Mouse (Mus musculus): ENCODE results near the gene Selenot. TPM values are rescaled to one million over a fixed set of nuclear protein-coding genes. Genes with fewer than 3 reads are reported as not detected.
"Not testable (repeated sequence)": the region's sequence is repeated elsewhere in the genome, so short reads cannot be mapped to it uniquely, and the experiment has no call there.

Gene Selenot
- polyA plus RNA-seq, 1 experiment from 2014 or later: 17.9 TPM

DNA sequence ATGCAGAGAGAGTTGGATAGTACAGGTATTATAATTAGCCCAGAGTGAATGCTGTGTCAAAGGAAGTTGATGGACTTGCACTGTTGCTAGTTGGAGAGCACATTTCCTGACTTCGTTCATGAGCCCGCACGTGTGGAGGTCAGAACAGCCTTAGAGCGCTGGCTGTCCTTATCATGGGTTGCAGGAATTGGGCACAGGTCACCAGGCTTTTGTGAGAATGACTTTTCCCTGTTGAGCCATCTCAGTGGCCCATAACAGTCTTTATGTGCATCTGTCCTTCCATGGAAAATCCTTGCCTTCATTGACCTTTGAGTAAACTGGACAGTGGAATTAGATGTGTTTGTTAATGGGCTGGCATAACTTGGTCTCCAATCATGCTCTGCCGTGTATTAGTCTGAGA is 5.9 kb downstream of the Selenot start:
- Histone ChIP-seq H3K27ac (ENCODE audit: poor library complexity, severe bottlenecking) (no peak overlapping the region), H3K4me2 (no peak overlapping the region), H3K9ac (no peak overlapping the region), H3K27me3 (replicated peaks) (no peaks in the 10 kb centered on the region), H3K9me3 (replicated peaks) (no peaks in the 10 kb centered on the region), H3K36me3 (peaks cover 24% of the 10 kb centered on the region), H3K4me3 (no peak overlapping the region), H3K4me1 (replicated peaks) (peaks cover 18% of the 10 kb centered on the region)
- 51% methylated on average over 5 of the region's 5 CpGs for WGBS
- no peak for ATAC-seq (ENCODE audit: insufficient number of reproducible peaks, low FRiP score)

DNA sequence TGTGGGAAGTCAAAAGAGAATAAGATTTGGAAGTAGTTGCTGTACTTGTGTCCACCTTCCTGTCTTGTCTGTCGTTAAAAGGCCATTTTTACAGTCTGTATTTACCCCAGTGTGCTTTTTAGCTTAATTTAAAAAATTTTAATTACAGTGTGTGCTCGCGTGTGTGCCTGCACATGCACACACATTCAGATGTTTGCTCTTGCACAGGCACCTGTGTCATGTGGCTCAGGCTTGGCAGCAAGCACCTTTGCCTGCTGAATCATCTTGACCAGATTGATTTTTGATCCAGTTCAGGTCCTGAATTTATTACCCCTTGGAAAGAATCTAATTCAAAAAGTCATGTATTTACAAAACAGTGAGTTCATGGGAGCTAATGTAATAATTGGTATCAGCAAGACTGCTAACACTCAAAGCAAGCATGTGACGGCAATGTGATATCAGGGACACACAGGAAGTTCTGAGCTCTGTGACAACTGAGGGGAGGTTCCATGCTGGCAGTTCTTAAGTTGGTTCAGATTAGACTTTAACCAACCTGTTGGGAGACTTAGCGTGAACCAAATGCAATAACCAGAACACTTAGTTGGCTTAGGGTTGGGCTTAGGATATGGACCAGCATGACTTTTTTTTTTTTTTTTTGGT is 6.5 kb downstream of the Selenot start:
- H3K9ac ChIP-seq: no peak overlapping the region
- no peak overlapping the region for H3K4me2 ChIP-seq
- no peaks in the 10 kb centered on the region for H3K9me3 ChIP-seq (replicated peaks)
- ATAC-seq (ENCODE audit: insufficient number of reproducible peaks, low FRiP score): no peak
- peaks cover 18% of the 10 kb centered on the region for H3K4me1 ChIP-seq (replicated peaks)
- H3K4me3 ChIP-seq: no peak overlapping the region
- WGBS: 79% methylated on average over 5 of the region's 5 CpGs
- no peaks in the 10 kb centered on the region for H3K27me3 ChIP-seq (replicated peaks)
- H3K27ac ChIP-seq (ENCODE audit: poor library complexity, severe bottlenecking): no peak overlapping the region
- H3K36me3 ChIP-seq: peaks cover 30% of the 10 kb centered on the region

DNA sequence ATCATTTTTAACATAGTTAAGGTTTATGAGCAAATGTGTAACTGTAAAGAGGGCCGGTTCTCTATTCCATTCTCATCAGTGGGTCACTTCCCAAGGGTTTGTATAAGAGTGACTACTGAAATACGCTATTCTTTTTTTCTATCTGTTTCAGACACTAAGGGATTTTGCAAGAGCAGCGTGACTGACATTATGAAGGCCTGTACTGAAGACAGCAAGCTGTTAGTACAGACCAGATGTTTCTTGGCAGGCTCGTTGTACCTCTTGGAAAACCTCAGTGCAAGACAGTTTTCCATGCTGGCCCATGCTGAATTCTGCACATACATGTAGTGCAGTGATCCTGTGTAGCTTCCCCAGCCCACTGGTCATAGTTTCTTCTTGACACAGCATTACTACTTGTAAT is 14.1 kb downstream of the Selenot start:
- not testable (repeated sequence) for H3K9me3 ChIP-seq (replicated peaks); H3K4me1 ChIP-seq (replicated peaks); H3K27ac ChIP-seq (ENCODE audit: poor library complexity, severe bottlenecking); H3K4me2 ChIP-seq; ATAC-seq (ENCODE audit: insufficient number of reproducible peaks, low FRiP score); H3K9ac ChIP-seq; H3K27me3 ChIP-seq (replicated peaks); H3K4me3 ChIP-seq
- H3K36me3 ChIP-seq: peaks cover 48% of the 10 kb centered on the region
- 92% methylated on average over 4 of the region's 4 CpGs for WGBS

DNA sequence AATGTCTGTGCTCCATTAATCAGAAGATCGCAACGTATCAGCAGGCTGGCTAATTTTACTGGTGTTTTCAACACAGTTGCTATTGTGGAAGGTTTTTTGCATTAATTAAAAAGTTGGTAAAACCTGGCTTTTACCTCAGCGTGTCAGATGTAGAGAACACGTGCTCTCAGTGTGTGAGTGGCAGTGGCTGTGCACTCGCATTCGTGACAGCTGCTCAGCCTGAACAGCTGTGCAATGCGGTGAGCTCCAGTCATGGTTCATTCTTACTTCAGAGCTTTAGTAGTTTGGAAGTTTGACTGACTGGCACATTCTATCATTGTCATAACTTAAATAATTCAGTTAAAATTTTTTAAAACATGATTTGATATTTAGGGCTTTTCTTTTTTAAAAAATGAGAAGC is 16.2 kb downstream of the Selenot start:
- H3K27me3 ChIP-seq (replicated peaks); H3K27ac ChIP-seq (ENCODE audit: poor library complexity, severe bottlenecking); H3K4me2 ChIP-seq; H3K4me3 ChIP-seq; H3K4me1 ChIP-seq (replicated peaks); H3K9me3 ChIP-seq (replicated peaks); ATAC-seq (ENCODE audit: insufficient number of reproducible peaks, low FRiP score); H3K9ac ChIP-seq: not testable (repeated sequence)
- H3K36me3 ChIP-seq: peaks cover 35% of the 10 kb centered on the region
- 94% methylated on average over 7 of the region's 7 CpGs for WGBS

DNA sequence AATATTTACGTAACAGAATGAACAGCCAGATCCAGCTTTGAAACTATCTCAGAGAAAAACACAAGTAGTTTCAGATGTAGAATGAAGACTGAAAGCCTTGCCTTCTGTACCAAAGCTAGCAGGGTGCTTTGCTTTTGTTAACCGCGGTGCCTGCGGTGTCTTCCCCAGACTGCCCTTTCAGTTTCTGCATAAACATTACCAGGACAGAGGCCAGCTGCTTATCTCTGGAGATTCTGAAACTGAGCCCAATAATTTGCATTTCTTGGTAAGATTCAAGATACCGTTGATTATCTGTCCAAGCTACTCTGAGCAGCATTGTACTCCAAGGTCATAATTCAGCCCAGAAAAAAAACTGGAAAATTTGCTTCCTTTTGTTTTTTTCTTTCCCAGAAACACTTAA is 17.2 kb downstream of the Selenot start:
- no peak for ATAC-seq (ENCODE audit: insufficient number of reproducible peaks, low FRiP score)
- Histone ChIP-seq H3K27ac (ENCODE audit: poor library complexity, severe bottlenecking) (no peak overlapping the region), H3K27me3 (replicated peaks) (no peaks in the 10 kb centered on the region), H3K36me3 (peaks cover 35% of the 10 kb centered on the region), H3K4me3 (no peak overlapping the region), H3K9me3 (replicated peaks) (no peaks in the 10 kb centered on the region), H3K4me1 (replicated peaks) (no peaks in the 10 kb centered on the region), H3K9ac (no peak overlapping the region), H3K4me2 (no peak overlapping the region)
- 71% methylated on average over 5 of the region's 5 CpGs for WGBS

DNA sequence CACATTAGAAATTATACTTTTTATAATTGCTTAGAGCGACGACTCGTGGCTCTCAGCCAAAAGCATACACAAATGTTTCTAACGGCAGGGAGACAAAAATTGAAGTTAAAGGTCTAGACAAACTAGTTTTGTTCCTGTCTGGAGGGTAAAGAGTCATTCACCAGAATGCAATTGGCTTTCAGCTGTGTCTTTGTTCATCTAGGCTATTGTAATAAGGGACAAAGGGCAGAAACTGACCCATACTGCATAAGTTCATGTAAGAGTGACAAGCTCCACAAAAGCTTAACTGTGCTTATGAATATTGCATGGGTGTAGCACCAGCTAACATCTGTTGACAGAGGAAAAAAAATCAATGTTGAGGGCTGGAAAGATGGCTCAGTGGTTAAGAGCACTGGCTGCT is 32.1 kb downstream of the Selenot start:
- no peak overlapping the region for H3K27ac ChIP-seq (ENCODE audit: poor library complexity, severe bottlenecking)
- no peaks in the 10 kb centered on the region for H3K4me1 ChIP-seq (replicated peaks)
- H3K27me3 ChIP-seq (replicated peaks): no peaks in the 10 kb centered on the region
- no peak overlapping the region for H3K4me3 ChIP-seq
- no peak overlapping the region for H3K9ac ChIP-seq
- WGBS: 85% methylated on average over 4 of the region's 4 CpGs
- no peak for ATAC-seq (ENCODE audit: insufficient number of reproducible peaks, low FRiP score)
- H3K36me3 ChIP-seq: no peaks in the 10 kb centered on the region
- no peak overlapping the region for H3K4me2 ChIP-seq
- peaks cover 15% of the 10 kb centered on the region; the same call in 1 of the 2 replicates for H3K9me3 ChIP-seq (replicated peaks)

DNA sequence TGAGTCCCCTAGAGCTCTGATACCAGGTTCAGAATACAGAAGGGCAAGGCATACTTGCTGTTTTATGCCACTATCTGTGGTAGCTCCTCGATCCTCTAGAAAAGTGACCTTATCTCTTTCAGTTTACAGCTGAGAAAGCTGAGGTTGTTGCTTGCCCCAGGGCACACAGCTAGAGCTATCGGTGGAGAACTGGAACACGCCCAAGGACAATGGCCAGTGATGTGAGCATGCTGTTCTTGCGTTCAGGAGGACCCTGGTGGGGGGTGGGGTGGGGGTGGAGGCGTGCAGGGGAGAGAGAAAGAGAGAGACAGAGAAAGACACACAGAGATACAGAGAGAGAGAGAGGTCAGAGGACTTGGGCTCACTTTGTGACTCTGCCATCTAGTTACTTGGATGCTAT is 33.5 kb downstream of the Selenot start:
- no peak overlapping the region for H3K4me3 ChIP-seq
- no peaks in the 10 kb centered on the region for H3K4me1 ChIP-seq (replicated peaks)
- no peak overlapping the region for H3K4me2 ChIP-seq
- H3K27me3 ChIP-seq (replicated peaks): no peaks in the 10 kb centered on the region
- no peak overlapping the region for H3K9ac ChIP-seq
- no peaks in the 10 kb centered on the region for H3K36me3 ChIP-seq
- no peak overlapping the region for H3K27ac ChIP-seq (ENCODE audit: poor library complexity, severe bottlenecking)
- WGBS: 63% methylated on average over 5 of the region's 5 CpGs
- no peak for ATAC-seq (ENCODE audit: insufficient number of reproducible peaks, low FRiP score)
- peaks cover 15% of the 10 kb centered on the region; the same call in 1 of the 2 replicates for H3K9me3 ChIP-seq (replicated peaks)

DNA sequence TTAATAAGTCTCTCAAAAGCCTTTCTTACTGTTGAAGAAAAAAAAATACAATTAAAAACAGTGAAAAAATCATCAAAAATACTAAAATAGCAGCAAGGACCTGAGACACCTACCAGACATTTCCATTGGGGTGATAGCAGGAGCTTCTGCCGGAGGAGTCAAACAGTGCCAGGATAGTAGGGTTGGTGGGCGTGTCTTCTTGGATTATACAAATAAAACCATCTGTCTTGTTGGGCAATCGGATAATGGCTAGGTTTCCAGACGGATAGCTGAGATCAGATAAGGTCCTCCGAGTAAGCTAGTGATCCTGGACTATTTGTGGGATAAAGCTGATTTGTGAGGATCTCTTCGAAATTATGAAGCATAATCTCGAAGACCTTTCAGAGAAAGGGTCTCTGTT is 44.6 kb downstream of the Selenot start:
- ATAC-seq (ENCODE audit: insufficient number of reproducible peaks, low FRiP score): no peak
- H3K4me1 ChIP-seq (replicated peaks): no peaks in the 10 kb centered on the region
- H3K4me3 ChIP-seq: no peak overlapping the region
- no peaks in the 10 kb centered on the region for H3K36me3 ChIP-seq
- H3K27me3 ChIP-seq (replicated peaks): no peaks in the 10 kb centered on the region
- no peak overlapping the region for H3K4me2 ChIP-seq
- no peaks in the 10 kb centered on the region; the same call in 1 of the 2 replicates for H3K9me3 ChIP-seq (replicated peaks)
- 72% methylated on average over 7 of the region's 7 CpGs for WGBS
- H3K27ac ChIP-seq (ENCODE audit: poor library complexity, severe bottlenecking): no peak overlapping the region
- H3K9ac ChIP-seq: no peak overlapping the region

DNA sequence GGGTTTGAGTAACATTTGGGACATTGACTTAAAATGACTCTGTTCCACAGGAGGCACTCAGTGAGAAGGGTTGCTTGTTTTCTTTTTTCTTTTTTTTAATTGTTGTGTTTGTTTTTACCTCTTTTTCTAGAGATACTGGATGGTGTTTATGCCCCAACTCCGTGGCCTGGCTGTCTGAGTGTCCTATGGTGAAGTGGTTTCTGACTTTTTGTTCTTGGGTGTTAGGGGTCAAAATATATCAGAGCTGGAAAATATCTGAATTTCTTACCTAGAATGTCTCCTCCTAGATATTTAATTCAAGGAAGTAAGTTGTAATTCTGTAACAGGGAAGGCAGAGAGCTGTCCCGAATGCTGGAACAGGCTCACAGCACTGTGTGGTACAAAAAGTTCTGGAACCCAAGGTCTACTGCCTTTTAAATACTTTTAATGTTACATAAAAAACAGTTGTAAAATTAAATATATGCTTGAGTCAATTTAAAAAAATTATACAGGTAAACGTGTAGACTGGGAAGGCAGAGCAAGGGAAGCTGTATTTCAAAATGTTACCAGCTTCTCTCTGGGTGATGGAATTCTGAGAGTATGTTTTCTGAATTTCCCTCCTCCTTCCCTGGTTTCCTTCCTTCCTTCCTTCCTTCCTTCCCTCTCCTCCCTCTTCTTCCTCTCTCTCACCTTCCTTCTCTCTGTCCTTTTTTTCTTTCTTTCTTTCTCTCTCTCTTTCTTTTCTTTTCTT is 46.4 kb downstream of the Selenot start:
- Histone ChIP-seq H3K27me3 (replicated peaks) (no peaks in the 10 kb centered on the region), H3K9ac (no peak overlapping the region), H3K36me3 (no peaks in the 10 kb centered on the region), H3K9me3 (replicated peaks) (no peaks in the 10 kb centered on the region; the same call in 1 of the 2 replicates), H3K4me3 (no peak overlapping the region), H3K4me1 (replicated peaks) (no peaks in the 10 kb centered on the region), H3K27ac (ENCODE audit: poor library complexity, severe bottlenecking) (no peak overlapping the region), H3K4me2 (no peak overlapping the region)
- no peak for ATAC-seq (ENCODE audit: insufficient number of reproducible peaks, low FRiP score)
- 69% methylated on average over 3 of the region's 3 CpGs for WGBS

DNA sequence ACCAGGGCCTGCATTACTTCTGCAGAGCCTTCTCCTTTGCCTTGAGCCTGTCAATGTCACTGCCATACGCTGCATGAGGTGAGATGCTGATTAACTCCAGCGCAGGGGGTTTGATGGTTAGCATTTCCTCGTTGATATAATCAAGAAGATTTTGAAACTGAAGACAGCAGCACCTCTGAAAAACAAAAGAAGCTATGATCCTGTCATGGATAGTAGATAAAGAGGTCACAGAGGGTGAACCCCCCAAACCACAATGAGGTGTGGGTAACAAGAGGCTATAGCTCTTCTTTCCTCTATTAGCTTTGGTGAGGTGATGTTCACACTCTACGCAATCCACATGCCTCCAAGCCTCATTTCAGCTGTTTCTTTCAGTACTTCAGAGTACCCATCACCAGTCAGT is 48.5 kb downstream of the Selenot start:
- 60% methylated on average over 4 of the region's 4 CpGs for WGBS
- H3K27ac ChIP-seq (ENCODE audit: poor library complexity, severe bottlenecking): no peak overlapping the region

DNA sequence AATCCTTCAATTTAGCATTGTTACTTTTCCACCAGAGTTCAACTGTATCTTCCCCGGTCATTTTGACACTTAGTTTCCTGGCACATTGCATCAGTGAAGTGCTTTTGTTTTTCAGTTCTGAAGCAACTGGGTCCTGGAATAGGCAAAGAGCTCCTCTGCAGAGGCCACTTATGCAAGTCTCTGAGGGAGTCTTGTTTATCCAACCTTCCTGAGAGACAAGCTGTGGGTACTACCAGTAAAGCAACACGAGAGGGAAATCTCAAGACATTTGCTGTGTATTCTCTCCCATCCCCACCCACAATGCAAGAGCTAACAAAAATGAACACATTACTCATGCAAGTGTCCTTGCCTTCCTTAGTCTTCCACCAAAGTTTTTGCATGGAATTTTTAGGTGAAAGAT is 55.3 kb downstream of the Selenot start:
- Histone ChIP-seq H3K4me2 (no peak overlapping the region), H3K4me3 (no peak overlapping the region), H3K36me3 (no peaks in the 10 kb centered on the region), H3K9me3 (replicated peaks) (no peaks in the 10 kb centered on the region), H3K9ac (no peak overlapping the region), H3K27me3 (replicated peaks) (no peaks in the 10 kb centered on the region), H3K27ac (ENCODE audit: poor library complexity, severe bottlenecking) (no peak overlapping the region), H3K4me1 (replicated peaks) (peaks cover 7% of the 10 kb centered on the region)
- 69% methylated on average over 2 of the region's 2 CpGs for WGBS
- ATAC-seq (ENCODE audit: insufficient number of reproducible peaks, low FRiP score): no peak

More for the DNA sequence above, 48.5 kb downstream of the Selenot start:
- no peak for ATAC-seq (ENCODE audit: insufficient number of reproducible peaks, low FRiP score)
- no peaks in the 10 kb centered on the region for H3K9me3 ChIP-seq (replicated peaks)
- no peaks in the 10 kb centered on the region for H3K4me1 ChIP-seq (replicated peaks)
- no peak overlapping the region for H3K9ac ChIP-seq
- no peak overlapping the region for H3K4me2 ChIP-seq
- no peaks in the 10 kb centered on the region for H3K27me3 ChIP-seq (replicated peaks)
- no peak overlapping the region for H3K4me3 ChIP-seq
- H3K36me3 ChIP-seq: no peaks in the 10 kb centered on the region
